Mouse (Mus musculus): ENCODE measurements at regions not wholly inside any gene's neighbourhood (a gene's known extent, or its start where the extent isn't known, plus 50 kb on each side); places are given as distances from the start of the nearest gene placed in this dataset.

DNA sequence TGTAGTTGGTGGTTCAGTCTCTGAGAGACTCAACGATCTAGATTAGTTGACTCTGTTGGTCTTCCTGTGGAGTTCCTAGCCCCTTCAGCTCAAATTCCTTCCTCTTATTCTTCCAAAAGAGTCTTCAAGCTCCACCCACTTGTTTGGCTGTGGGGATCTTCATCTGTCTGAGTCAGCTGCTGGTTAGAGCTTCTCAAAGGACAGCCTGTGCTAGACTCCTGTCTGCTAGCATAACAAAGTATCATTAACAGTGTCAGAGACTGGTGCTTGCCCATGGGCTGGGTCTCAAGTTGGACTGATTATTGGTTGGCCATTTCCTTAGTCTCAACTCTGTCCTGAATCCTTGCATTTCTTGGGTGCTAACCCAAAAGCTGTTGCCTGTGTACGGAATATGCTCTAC, 429.7 kb upstream of the Dab2 start:
- TF ChIP-seq POLR2A (IDR thresholded peaks at IDR 0.05; ENCODE audit: insufficient read depth, low read length): no peak
- TF ChIP-seq CTCF (IDR thresholded peaks at IDR 0.05; ENCODE audit: low read depth, low read length): no peak
